Mouse (Mus musculus) telencephalon, adult 2 months (tissue): ENCODE data around the gene Ubqln3.

Source experiments
- DNase-seq: peaks from one replicate; pipeline ENCODE4 v3.0.0-alpha.2; 2011; ENCODE audit warnings: low read depth, low spot score

Ubqln3 gene

DNA sequence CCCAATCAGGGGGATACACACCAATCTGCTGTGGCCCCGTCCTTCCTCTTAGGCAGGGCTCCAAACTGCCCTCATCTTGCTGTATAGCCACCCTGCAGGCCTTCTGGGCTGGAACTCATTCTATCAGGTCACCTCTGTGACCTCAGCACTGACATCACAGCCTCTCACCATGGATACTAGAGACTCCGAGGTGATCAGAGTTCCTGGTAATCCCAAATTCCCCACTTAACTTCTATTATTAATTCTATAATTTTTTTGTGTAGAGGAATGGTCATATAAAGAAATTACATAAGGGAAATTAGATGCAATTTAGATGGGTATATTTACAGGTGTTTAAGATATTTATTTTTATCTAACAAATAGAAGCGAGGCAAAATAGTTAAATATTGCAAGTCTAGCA, at the start of gene Ubqln3:
Gene Ubqln3, minus strand, starts transcription at position 101 of the 400 bp plus-strand sequence.
- no peak for DNase-seq

DNA sequence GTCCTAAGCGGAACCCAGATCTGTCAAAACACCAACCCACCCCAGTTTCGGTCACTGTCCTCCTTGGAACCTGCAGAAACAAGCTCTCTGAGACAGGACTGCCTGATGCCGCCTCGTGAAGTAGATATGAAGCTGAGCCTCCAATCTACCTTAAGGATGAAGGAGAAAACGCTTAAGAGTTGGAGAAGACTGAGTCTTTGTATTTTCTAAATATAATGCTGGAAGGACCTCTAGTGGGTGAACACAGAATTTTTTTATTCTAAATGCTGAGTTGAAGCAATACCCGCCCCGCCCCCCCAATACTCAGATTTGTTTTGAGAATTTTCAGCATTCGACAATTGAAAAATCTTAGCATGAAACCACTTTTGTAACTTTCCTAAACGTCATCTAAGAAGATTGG, 48.2 kb upstream of the Ubqln3 start:
- no peak for DNase-seq

DNA sequence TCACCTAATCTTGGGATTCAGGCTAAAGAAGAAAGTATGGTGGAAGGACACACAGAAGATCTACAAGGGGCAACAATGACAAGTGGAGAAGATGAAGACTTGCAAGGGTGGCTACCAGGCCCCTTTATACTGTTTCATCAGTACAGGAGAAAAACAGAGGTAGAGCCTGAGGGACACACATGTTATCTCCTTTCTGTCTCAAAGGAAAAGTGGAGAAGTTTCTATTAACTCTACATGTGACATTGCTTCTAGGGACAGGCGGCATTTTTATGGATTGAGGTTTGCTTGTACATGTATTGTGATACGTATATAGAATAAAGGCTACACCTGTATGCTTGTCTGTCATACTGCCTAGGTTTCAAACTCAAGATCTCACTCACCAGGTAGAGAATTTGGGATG, 40.2 kb upstream of the Ubqln3 start, which contains the start of gene Olfr648:
Gene Olfr648, minus strand, starts transcription at position 101 of the 400 bp plus-strand sequence.
- DNase-seq: no peak

DNA sequence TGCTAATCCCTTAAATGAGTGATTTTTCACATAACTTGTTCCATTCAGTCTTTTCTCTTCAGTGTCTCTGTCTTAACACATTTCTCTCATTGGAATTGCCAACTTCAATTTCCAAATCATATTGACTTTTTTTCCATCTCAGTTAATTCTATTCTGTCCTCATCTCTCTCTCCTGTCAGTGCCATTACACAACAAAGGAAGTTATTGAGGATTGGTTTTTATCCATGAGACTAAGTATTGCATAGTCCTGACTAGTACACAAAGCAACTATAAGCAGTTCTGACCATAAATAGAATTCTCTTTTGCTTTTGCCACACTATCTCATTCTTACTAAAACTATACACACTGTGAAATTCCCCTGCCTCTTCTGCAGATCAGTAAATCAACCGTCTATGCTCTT, 36.0 kb upstream of the Ubqln3 start:
- DNase-seq: no peak

DNA sequence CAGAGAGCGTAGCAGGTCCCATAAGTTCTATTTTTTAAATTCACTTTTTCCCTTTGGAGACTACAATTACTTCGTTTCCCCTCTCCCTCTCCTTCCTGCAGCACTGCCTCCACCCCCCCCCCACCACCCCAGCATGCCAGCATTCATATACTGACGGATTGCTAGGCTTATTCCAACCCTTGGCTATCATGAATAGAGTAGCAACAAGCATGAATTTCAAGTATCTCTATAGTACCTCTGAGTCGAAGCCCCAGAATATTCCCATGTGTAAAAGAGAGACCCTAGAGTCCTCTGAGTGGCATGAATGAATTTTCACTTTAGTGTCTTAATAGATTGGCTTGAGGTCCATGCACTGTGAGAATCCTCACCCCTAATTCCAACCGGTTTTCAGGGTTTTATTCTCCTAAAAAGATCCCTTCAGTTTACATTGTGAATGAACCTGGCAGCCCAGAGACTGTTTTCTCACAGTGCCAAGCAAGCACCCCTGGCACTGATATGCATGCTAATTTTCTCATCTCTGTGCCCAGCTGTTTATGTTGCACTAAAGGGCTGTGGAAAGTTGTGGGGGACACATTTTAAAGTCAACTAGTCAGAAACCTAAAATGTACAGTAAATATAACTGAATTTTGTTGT, 35.5 kb upstream of the Ubqln3 start:
- no peak for DNase-seq

DNA sequence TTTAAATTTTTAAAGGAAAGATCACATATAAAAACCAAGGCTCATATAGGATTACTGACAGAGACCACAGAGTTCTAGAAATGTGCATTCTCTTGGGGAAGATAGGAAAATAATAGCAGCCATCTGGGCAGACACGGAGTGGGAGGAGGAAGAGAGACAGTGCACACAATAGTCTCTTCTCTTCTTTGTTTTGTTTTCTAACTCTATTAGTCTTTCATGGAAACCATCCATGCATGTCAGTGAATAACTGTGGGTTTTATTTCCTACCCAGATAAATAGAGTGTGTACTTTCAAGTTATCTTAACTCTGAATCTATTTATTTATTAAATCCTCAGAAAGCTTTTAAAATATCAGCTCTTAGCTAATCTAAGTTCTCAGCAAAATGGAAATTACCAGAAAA, 32.0 kb upstream of the Ubqln3 start:
- no peak for DNase-seq

DNA sequence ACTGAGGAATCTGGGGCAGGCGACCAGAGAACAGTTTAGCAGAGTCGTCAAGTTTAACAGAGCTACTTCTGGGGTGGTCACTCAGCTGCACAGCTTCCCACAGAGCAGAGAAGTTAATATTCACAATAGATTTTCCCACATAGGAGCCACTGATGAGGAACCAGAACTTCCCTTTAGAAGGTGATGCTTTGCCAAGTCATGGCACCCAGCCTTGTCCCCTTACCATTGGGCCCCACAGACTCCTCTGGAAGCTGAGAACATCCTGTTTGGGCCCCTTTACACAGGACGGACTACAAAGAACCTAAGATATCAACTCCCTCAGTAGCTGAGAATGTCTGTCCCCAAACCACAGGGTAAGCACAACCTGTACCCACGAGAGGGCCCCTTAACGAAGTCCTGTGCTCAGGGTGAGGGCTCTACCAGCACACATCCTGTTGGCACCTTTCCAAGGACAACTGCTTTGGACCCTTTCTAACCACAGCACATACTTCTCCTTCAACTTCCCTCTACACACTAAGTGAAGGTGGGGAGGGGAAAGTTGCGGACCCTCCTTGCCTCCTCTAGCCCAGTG, 26.6 kb upstream of the Ubqln3 start:
- DNase-seq: no peak

DNA sequence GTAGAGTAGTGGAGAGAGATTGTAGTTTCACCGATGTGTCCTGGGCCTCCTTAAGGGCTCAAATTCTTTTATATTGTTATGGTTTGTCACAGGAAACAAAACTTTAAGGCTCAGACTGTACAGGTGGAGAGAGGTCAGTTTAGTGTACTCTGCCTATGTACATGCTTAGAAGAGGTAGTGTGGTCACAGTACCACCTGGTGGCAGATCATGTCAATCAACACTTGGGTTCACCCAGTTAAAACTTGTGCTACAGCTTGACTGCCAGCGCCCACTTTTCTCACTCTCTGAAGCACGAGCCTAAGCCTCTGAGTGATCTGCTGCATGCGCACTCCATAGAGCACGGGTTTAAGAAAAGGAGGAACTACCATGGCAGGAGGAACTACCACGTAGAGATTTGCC, 24.0 kb upstream of the Ubqln3 start:
- no peak for DNase-seq

DNA sequence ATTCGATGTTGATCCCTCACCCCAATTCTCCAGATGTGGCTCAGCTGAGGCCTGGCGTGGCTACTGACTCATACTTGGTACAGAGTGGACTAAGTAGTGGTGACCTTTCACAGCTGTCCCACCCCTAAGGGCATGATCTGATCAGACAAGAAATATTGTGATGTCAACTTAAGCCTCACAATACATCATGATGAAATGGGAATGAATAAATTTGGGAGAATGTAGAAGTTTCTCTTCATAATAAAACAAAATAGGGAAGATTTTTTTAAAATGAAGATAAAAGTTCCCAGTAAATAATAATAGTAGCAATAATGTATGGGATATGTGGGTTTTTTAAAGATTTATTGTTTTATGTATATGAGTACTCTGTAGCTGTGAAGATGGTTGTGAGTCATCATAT, 7.4 kb upstream of the Ubqln3 start, which contains the start of gene Ubqlnl:
Gene Ubqlnl, minus strand, starts transcription at position 101 of the 400 bp plus-strand sequence.
- no peak for DNase-seq

DNA sequence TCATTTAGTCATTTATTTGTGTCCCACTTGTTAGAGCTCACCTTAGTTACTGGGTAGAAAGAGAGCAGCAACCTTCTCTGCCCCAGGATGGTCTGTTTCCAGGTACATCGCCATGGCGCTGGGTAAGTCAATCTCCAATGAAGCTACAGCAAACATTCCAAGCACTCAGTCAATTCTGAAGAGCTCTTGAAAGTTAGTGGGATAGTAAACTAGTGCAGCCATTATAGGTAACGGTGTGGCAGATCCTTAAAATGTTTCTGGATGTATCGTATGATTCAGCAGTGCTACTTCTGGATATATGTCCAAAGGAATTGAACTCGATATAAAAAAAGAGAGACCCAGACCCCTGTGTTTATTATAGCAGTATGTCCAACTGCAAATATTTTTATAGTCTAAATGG, 5.8 kb downstream of the Ubqln3 start, which contains the start of gene Olfr643:
Gene Olfr643, minus strand, starts transcription at position 101 of the 400 bp plus-strand sequence.
- no peak for DNase-seq

DNA sequence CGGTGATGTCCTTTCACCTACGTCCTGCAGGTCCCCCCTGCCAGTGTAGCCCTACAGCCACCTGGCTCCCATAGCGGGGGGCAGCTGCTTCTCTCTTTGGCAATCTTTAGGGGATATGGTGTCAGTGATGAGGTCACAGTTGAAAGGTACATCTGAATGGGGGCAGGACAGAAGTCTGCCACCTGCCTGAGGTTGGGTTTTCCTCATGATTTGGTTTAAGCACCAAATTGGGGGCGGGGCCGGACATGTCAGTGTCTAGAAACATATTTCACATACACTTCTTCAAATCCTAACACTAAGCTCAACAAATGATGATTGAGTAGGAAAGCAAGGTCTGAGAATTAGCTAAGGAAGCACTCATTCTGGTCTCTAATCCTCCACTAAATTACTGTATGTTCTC, 13.4 kb downstream of the Ubqln3 start, which contains the start of gene Ubqln5:
Gene Ubqln5, minus strand, starts transcription at position 101 of the 400 bp plus-strand sequence.
- no peak for DNase-seq

DNA sequence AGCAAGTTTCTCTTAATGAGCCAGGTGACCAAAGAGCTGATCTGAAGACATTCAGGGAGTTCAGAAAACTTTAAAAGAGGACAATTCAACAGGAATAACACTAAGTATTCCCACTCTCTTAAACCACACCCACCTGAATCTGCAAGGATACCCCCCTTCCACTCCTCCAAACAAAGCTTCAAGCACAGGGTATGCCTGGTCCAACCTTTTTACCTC, 38.4 kb downstream of the Ubqln3 start, which contains the start of gene Olfr646:
Gene Olfr646, plus strand, starts transcription at position 117 of the 216 bp plus-strand sequence.
- DNase-seq: no peak

DNA sequence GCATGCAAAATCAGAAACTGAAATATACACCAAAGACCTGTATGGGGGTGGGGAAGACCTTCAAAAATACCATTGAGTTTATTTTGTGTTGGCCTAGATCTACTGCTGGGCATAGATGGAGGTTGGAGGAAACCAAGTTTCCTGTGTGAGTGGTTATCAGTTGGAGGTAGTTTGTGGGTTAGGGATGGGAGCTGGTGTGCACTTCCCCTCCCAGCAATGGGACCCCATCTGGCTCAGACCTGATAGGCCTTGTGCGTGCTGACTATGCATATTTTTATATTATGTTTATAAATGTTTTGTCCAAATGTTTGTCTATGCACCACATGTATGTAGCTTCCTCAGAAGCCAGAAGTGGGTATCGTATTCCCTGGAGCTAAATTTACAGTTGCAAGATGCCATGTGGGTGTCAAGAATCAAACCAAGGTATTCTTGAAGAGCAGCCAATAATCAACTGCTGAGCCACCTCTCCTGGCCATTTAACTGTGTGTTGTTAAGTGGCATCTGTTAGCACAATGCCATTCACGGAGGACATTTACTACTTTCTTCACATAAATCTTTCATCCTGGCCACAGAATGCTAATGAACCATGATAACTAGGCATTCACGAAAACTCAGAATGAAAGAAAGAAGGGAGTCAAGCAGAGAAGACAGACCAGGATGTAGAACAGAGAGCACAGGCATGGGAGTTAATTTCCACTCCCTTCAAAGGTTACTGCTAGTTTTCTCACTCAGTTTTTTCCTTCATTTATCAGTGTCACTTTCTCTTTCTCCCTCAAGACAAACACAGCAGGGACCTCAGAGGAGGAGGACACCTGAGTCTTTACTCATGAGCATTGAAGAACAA, 38.9 kb downstream of the Ubqln3 start:
- no peak for DNase-seq
